Mouse (Mus musculus) bone marrow macrophage, adult 2 months (primary cell): ENCODE results near the gene Ccn6.

ENCODE experiments used
- CTCF ChIP-seq: IDR thresholded peaks from 2 replicates; pipeline ENCODE4 v1.5.1; 2012; ENCODE audit warnings: low read depth, mild to moderate bottlenecking, low read length, moderate library complexity
- POLR2A ChIP-seq: IDR thresholded peaks from 2 replicates; pipeline ENCODE4 v1.6.1; 2012; ENCODE audit warnings: mild to moderate bottlenecking, low read depth, low read length, borderline replicate concordance

GRCm38 (mm10) chr10:39176981-39177380 lies 13.4 kb upstream of the Ccn6 start:
- TF ChIP-seq CTCF (no peak), POLR2A (no peak)
